Mouse (Mus musculus) hindbrain, embryonic 13.5 days (tissue): ENCODE data around the gene Ltbp4. TPM values are rescaled to one million over a fixed set of nuclear protein-coding genes. Genes with fewer than 3 reads are reported as not detected.

Experiments used
- ATAC-seq: fragments of 200-750 bp; cut with Nextera tagmentation; 2 replicates; pipeline ENCODE4 v1.8.0; 2017; ENCODE audit warnings: moderate TSS enrichment; ENCODE audit not compliant: low FRiP score
- H3K27ac ChIP-seq: fragments of 300-500 bp; sonication (generic); 2 replicates; pipeline ENCODE4 v1.5.1; 2015; ENCODE audit warnings: inconsistent platforms, mild to moderate bottlenecking, moderate library complexity
- H3K27me3 ChIP-seq: fragments of 300-500 bp; sonication (generic); 2 replicates; pipeline ENCODE4 v1.6.1; 2015; ENCODE audit warnings: mild to moderate bottlenecking, inconsistent platforms
- H3K36me3 ChIP-seq: fragments of 300-500 bp; sonication (generic); 2 replicates; pipeline ENCODE4 v1.6.1; 2015; ENCODE audit warnings: mild to moderate bottlenecking, inconsistent platforms
- H3K4me1 ChIP-seq: fragments of 300-500 bp; sonication (generic); replicated peaks from 2 replicates; pipeline ENCODE4 v1.6.1; 2015; ENCODE audit warnings: inconsistent platforms
- H3K4me2 ChIP-seq: fragments of 300-500 bp; sonication (generic); 2 replicates; pipeline ENCODE4 v1.6.1; 2015; ENCODE audit warnings: inconsistent platforms, mild to moderate bottlenecking, moderate library complexity
- H3K4me3 ChIP-seq: fragments of 300-500 bp; sonication (generic); 2 replicates; pipeline ENCODE4 v1.5.1; 2015; ENCODE audit warnings: mild to moderate bottlenecking, inconsistent platforms
- H3K9ac ChIP-seq: fragments of 300-500 bp; sonication (generic); 2 replicates; pipeline ENCODE4 v1.6.1; 2015; ENCODE audit warnings: mild to moderate bottlenecking, inconsistent platforms
- H3K9me3 ChIP-seq: fragments of 300-500 bp; sonication (generic); 2 replicates; pipeline ENCODE4 v1.6.1; 2016; ENCODE audit warnings: inconsistent platforms
- WGBS: fragments of 180-500 bp; shearing (Covaris S2); methylation state at CpG from one replicate; pipeline ENCODE4 v1.1.7; 2015; 5-methylcytosine and 5-hydroxymethylcytosine counted together
- polyA plus RNA-seq: library from polyadenylated mRNA; unstranded; fragments of >200 nt; fragmentation: Nextera tagmentation; extraction: Ambion mirVana; gene quantifications from 2 replicates; pipeline ENCODE4 v1.2.1, GENCODE M21; 2015

The Ltbp4 gene
- polyA plus RNA-seq, 1 experiment from 2014 or later, result 5.4 TPM

- Histone ChIP-seq H3K4me3 (peak overlapping the region; percentile 69), H3K4me1 (peaks cover 28% of the 10 kb centered on the region), H3K27ac (no peak overlapping the region), H3K27me3 (peaks cover 35% of the 10 kb centered on the region), H3K9ac (peak overlapping the region; percentile 79), H3K36me3 (peaks cover 37% of the 10 kb centered on the region), H3K9me3 (no peaks in the 10 kb centered on the region), H3K4me2 (peak overlapping the region; percentile 71)
- no peak for ATAC-seq
- whole genome bisulfite sequencing, result 53% methylated on average over 4 of the region's 4 CpGs
Observed at GRCm38 (mm10) chr7:27354783-27355182, 17.3 kb upstream of the Ltbp4 start.

GRCm38 (mm10) chr7:27354144-27354543 is 16.7 kb upstream of the Ltbp4 start:
- Histone ChIP-seq H3K9me3 (no peaks in the 10 kb centered on the region), H3K36me3 (peaks cover 41% of the 10 kb centered on the region), H3K27me3 (peaks cover 29% of the 10 kb centered on the region), H3K4me2 (peak overlapping the region; percentile 71), H3K9ac (peak overlapping the region; percentile 79), H3K4me1 (peaks cover 28% of the 10 kb centered on the region), H3K4me3 (peak overlapping the region; percentile 69), H3K27ac (no peak overlapping the region)
- WGBS, result 28% methylated on average over 6 of the region's 6 CpGs
- 0 out of 2 replicates have a peak, but pooled peaks have one; percentile 21 for ATAC-seq

GRCm38 (mm10) chr7:27345444-27345843 is 8.0 kb upstream of the Ltbp4 start:
- H3K4me1 ChIP-seq, result no peaks in the 10 kb centered on the region
- peak; percentile 52; the same call in 1 of the 2 replicates for ATAC-seq
- 15% methylated on average over 6 of the region's 6 CpGs for WGBS
- no peak overlapping the region for H3K27ac ChIP-seq
- H3K9me3 ChIP-seq, result no peaks in the 10 kb centered on the region
- no peak overlapping the region for H3K4me3 ChIP-seq
- no peak overlapping the region for H3K4me2 ChIP-seq
- peaks cover 88% of the 10 kb centered on the region for H3K36me3 ChIP-seq
- H3K27me3 ChIP-seq, result no peaks in the 10 kb centered on the region
- H3K9ac ChIP-seq, result no peak overlapping the region

GRCm38 (mm10) chr7:27342595-27342994 is 5.1 kb upstream of the Ltbp4 start:
- H3K27me3 ChIP-seq, result peaks cover 16% of the 10 kb centered on the region
- H3K36me3 ChIP-seq, result peaks cover 61% of the 10 kb centered on the region
- 36% methylated on average over 4 of the region's 4 CpGs for WGBS
- H3K4me1 ChIP-seq, result peaks cover 17% of the 10 kb centered on the region
- no peaks in the 10 kb centered on the region for H3K9me3 ChIP-seq
- ATAC-seq, result no peak
- H3K4me3 ChIP-seq, result no peak overlapping the region
- H3K27ac ChIP-seq, result no peak overlapping the region
- no peak overlapping the region for H3K4me2 ChIP-seq
- H3K9ac ChIP-seq, result no peak overlapping the region

- Histone ChIP-seq H3K4me1 (peaks cover 38% of the 10 kb centered on the region), H3K4me2 (peak overlapping the region; percentile 53), H3K27ac (0 out of 2 replicates have a peak overlapping the region, but pooled peaks have one; percentile 48), H3K9ac (peak overlapping the region; percentile 61; the same call in 1 of the 2 replicates), H3K4me3 (peak overlapping the region; percentile 31), H3K9me3 (no peaks in the 10 kb centered on the region), H3K36me3 (peaks cover 30% of the 10 kb centered on the region), H3K27me3 (peaks cover 46% of the 10 kb centered on the region)
- ATAC-seq, result no peak
- WGBS, result 22% methylated on average over 7 of the region's 7 CpGs
Observed at GRCm38 (mm10) chr7:27339519-27339918, 2.0 kb upstream of the Ltbp4 start.

GRCm38 (mm10) chr7:27339114-27339513 is 1.6 kb upstream of the Ltbp4 start:
- peak overlapping the region; percentile 53 for H3K4me2 ChIP-seq
- 0 out of 2 replicates have a peak overlapping the region, but pooled peaks have one; percentile 48 for H3K27ac ChIP-seq
- no peaks in the 10 kb centered on the region for H3K9me3 ChIP-seq
- ATAC-seq, result 0 out of 2 replicates have a peak, but pooled peaks have one; percentile 15
- WGBS, result 57% methylated on average over 4 of the region's 4 CpGs
- H3K27me3 ChIP-seq, result peaks cover 50% of the 10 kb centered on the region
- peaks cover 42% of the 10 kb centered on the region for H3K4me1 ChIP-seq
- peak overlapping the region; percentile 61; the same call in 1 of the 2 replicates for H3K9ac ChIP-seq
- H3K4me3 ChIP-seq, result peak overlapping the region; percentile 31
- H3K36me3 ChIP-seq, result peaks cover 26% of the 10 kb centered on the region

GRCm38 (mm10) chr7:27335928-27336823 is 1.3 kb downstream of the Ltbp4 start:
- peak; percentile 71 for ATAC-seq
- Histone ChIP-seq H3K27me3 (peaks cover 79% of the 10 kb centered on the region), H3K36me3 (peaks cover 3% of the 10 kb centered on the region; the same call in 1 of the 2 replicates), H3K4me1 (peaks cover 70% of the 10 kb centered on the region), H3K9me3 (no peaks in the 10 kb centered on the region), H3K4me3 (peak overlapping the region; percentile 29), H3K9ac (peak overlapping the region; percentile 58), H3K4me2 (peak overlapping the region; percentile 53), H3K27ac (no peak overlapping the region)
- WGBS, result 1% methylated on average over 47 of the region's 47 CpGs

GRCm38 (mm10) chr7:27335011-27335720 is 2.3 kb downstream of the Ltbp4 start:
- Histone ChIP-seq H3K9ac (no peak overlapping the region), H3K4me1 (peaks cover 79% of the 10 kb centered on the region)

GRCm38 (mm10) chr7:27334405-27334911 is 3.0 kb downstream of the Ltbp4 start:
- H3K27me3 ChIP-seq, result peaks cover 96% of the 10 kb centered on the region
- ATAC-seq, result no peak
- H3K9me3 ChIP-seq, result no peaks in the 10 kb centered on the region
- H3K9ac ChIP-seq, result no peak overlapping the region; the same call in 1 of the 2 replicates
- H3K4me1 ChIP-seq, result peaks cover 75% of the 10 kb centered on the region
- WGBS, result 1% methylated on average over 32 of the region's 32 CpGs
- no peaks in the 10 kb centered on the region for H3K36me3 ChIP-seq
- no peak overlapping the region for H3K4me3 ChIP-seq
- peak overlapping the region; percentile 84 for H3K4me2 ChIP-seq
- H3K27ac ChIP-seq, result no peak overlapping the region

More at GRCm38 (mm10) chr7:27335011-27335720, 2.3 kb downstream of the Ltbp4 start:
- peak overlapping the region; percentile 29; the same call in 1 of the 2 replicates for H3K4me3 ChIP-seq
- 0 out of 2 replicates have a peak, but pooled peaks have one; percentile 1 for ATAC-seq
- peaks cover 89% of the 10 kb centered on the region for H3K27me3 ChIP-seq
- no peak overlapping the region for H3K27ac ChIP-seq
- no peak overlapping the region; the same call in 1 of the 2 replicates for H3K4me2 ChIP-seq
- H3K9me3 ChIP-seq, result no peaks in the 10 kb centered on the region
- no peaks in the 10 kb centered on the region for H3K36me3 ChIP-seq
- 55% methylated on average over 15 of the region's 15 CpGs for WGBS

GRCm38 (mm10) chr7:27333316-27333941 is 4.1 kb downstream of the Ltbp4 start:
- H3K4me3 ChIP-seq, result peak overlapping the region; percentile 48
- H3K27ac ChIP-seq, result no peak overlapping the region
- peaks cover 98% of the 10 kb centered on the region for H3K27me3 ChIP-seq
- H3K4me2 ChIP-seq, result peak overlapping the region; percentile 84
- WGBS, result 1% methylated on average over 31 of the region's 77 CpGs
- no peaks in the 10 kb centered on the region for H3K9me3 ChIP-seq
- no peaks in the 10 kb centered on the region for H3K36me3 ChIP-seq
- H3K9ac ChIP-seq, result peak overlapping the region; percentile 73
- no peak for ATAC-seq
- H3K4me1 ChIP-seq, result peaks cover 72% of the 10 kb centered on the region

- WGBS, result under 1% methylated on average over 28 of the region's 39 CpGs
- H3K4me2 ChIP-seq, result peak overlapping the region; percentile 84
- no peak for ATAC-seq
- peaks cover 98% of the 10 kb centered on the region for H3K27me3 ChIP-seq
- peaks cover 68% of the 10 kb centered on the region for H3K4me1 ChIP-seq
- peak overlapping the region; percentile 73 for H3K9ac ChIP-seq
- H3K36me3 ChIP-seq, result no peaks in the 10 kb centered on the region
- no peaks in the 10 kb centered on the region for H3K9me3 ChIP-seq
- H3K27ac ChIP-seq, result no peak overlapping the region
- peak overlapping the region; percentile 48 for H3K4me3 ChIP-seq
Observed at GRCm38 (mm10) chr7:27332353-27333199, 4.9 kb downstream of the Ltbp4 start.
